Mouse (Mus musculus) lung, embryonic 14.5 days (tissue): Measurements from ENCODE around the gene Cdh23. TPM values are rescaled to one million over a fixed set of nuclear protein-coding genes. Genes with fewer than 3 reads are reported as not detected.
A peak's percentile ranks its signal among the peaks of the same experiment; 100 is the strongest.

Experiments used
- ATAC-seq: fragments of 200-750 bp; cut with Nextera tagmentation; 2 replicates; pipeline ENCODE4 v1.8.0; 2017; ENCODE audit warnings: mild to moderate bottlenecking, moderate TSS enrichment, moderate library complexity; ENCODE audit not compliant: insufficient read depth
- DNase-seq: peaks from one replicate; pipeline ENCODE4 v3.0.0-alpha.2; 2015
- H3K27ac ChIP-seq: fragments of 300-500 bp; sonication (generic); 2 replicates; pipeline ENCODE4 v1.5.1; 2014; ENCODE audit warnings: low read depth, mild to moderate bottlenecking, moderate library complexity
- H3K27me3 ChIP-seq: fragments of 300-500 bp; sonication (generic); 2 replicates; pipeline ENCODE4 v1.6.1; 2014; ENCODE audit warnings: low read length, control low read depth; ENCODE audit not compliant: insufficient read depth
- H3K36me3 ChIP-seq: fragments of 300-500 bp; sonication (generic); 2 replicates; pipeline ENCODE4 v1.6.1; 2014; ENCODE audit warnings: control low read depth; ENCODE audit not compliant: insufficient read depth
- H3K4me1 ChIP-seq: fragments of 300-500 bp; sonication (generic); 2 replicates; pipeline ENCODE4 v1.6.1; 2014; ENCODE audit warnings: antibody characterized with exemption, control low read depth; ENCODE audit not compliant: insufficient read depth
- H3K4me2 ChIP-seq: fragments of 300-500 bp; sonication (generic); 2 replicates; pipeline ENCODE4 v1.6.1; 2014; ENCODE audit warnings: mild to moderate bottlenecking
- H3K4me3 ChIP-seq: fragments of 300-500 bp; sonication (generic); 2 replicates; pipeline ENCODE4 v1.5.1; 2014; ENCODE audit warnings: low read depth, low read length
- H3K9ac ChIP-seq: fragments of 300-500 bp; sonication (generic); 2 replicates; pipeline ENCODE4 v1.6.1; 2014
- H3K9me3 ChIP-seq: fragments of 300-500 bp; sonication (generic); 2 replicates; pipeline ENCODE4 v1.6.1; 2016; ENCODE audit warnings: low read depth, low read length, control low read depth
- CTCF ChIP-seq: IDR thresholded peaks from 2 replicates; pipeline ENCODE4 v1.5.1; 2016; ENCODE audit warnings: antibody characterized with exemption, low read depth
- WGBS: fragments of 180-500 bp; shearing (Covaris S2); extraction: QIAGEN DNeasy Blood & Tissue Kit; methylation state at CpG from one replicate; pipeline ENCODE4 v1.1.7; 2014; 5-methylcytosine and 5-hydroxymethylcytosine counted together
- polyA plus RNA-seq: library from polyadenylated mRNA; unstranded; fragments of >200 nt; fragmentation: Nextera tagmentation; extraction: Ambion mirVana; gene quantifications from 2 replicates; pipeline ENCODE4 v1.2.1, GENCODE M21; 2014

The Cdh23 gene
- polyA plus RNA-seq, 1 experiment from 2014 or later: 0.26 TPM

DNA sequence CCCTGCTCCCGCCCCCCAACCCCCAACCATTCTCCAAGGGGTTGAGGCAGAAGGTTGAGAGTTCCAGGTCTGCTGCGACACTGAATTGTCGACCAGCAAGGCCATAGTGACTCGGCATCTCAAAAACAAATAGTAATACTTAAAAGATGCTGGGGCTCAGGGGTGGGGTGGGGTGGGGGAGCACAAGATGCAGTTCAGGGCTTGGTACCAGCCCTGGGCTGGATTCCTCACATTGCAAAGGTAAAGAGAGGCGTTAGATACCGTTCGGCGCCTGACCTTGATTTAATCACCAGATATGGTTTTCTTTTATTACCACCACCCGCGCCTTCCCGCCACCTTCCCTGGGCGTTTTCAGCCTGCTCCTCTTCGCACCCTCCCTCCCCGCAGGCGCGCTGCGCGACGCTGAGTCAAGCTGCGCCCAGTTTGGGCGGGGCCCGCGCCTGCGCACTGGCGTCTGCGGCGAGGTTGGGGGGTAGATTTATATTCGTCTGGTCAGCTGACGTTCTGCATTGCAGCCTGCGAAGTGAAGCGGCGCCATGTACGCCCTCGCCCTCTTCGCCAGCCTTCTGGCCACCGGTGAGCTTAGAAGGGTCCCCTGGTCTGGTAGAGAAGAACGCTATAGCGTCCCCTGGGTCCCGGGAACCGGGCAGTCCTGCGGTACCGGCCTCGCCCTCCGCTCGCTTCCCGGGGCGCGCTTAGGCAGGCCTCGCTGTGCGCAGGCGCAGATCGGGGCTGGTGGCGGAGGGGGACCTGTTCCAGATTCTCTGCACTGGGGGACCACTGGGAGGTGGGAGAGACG is 418.9 kb downstream of the Cdh23 start, which contains the start of gene Psap:
Psap (plus strand) TSS at position 421 of the 799 bp plus-strand sequence.
- WGBS: 2% methylated on average over 53 of the region's 54 CpGs
- Histone ChIP-seq H3K27ac (peak within 1 kb of the TSS; percentile 75), H3K4me3 (peak within 1 kb of the TSS; percentile 79), H3K9me3 (no peaks in the 10 kb centered on the region), H3K4me1 (peaks cover 7% of the 10 kb centered on the region), H3K9ac (peak within 1 kb of the TSS; percentile 79), H3K4me2 (peak within 1 kb of the TSS; percentile 98), H3K27me3 (no peaks in the 10 kb centered on the region), H3K36me3 (no peaks in the 10 kb centered on the region)
- DNase-seq: peak; percentile 96
- peak; percentile 90 for ATAC-seq
- peak; percentile 25; the same call in 1 of the 2 replicates for TF ChIP-seq CTCF

DNA sequence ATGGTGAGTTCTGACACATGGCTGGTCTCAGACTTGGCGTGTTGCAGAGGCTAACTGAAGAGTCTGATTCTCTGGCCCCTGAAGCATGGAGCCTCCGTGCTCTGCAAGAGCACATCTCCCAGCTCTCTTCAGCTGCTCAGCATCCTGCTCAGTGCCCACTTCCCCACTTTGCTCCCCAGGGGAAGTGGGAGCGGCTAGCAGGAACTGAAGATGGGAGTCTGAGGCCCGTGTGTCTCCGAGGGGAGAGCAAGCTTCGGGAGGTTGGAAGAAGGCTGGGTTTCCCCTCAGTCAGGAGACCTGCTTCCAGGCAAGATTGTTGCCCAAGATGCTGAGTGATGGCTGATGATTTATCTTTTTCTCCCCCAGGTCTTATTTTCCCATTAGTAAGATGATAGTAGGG is 422.9 kb downstream of the Cdh23 start:
- no peak for TF ChIP-seq CTCF
- Histone ChIP-seq H3K4me1 (no peaks in the 10 kb centered on the region), H3K9ac (no peak overlapping the region), H3K36me3 (no peaks in the 10 kb centered on the region), H3K4me2 (no peak overlapping the region), H3K9me3 (no peaks in the 10 kb centered on the region), H3K27ac (no peak overlapping the region), H3K27me3 (no peaks in the 10 kb centered on the region), H3K4me3 (no peak overlapping the region)
- 41% methylated on average over 6 of the region's 6 CpGs for WGBS
- no peak for DNase-seq
- ATAC-seq: no peak

DNA sequence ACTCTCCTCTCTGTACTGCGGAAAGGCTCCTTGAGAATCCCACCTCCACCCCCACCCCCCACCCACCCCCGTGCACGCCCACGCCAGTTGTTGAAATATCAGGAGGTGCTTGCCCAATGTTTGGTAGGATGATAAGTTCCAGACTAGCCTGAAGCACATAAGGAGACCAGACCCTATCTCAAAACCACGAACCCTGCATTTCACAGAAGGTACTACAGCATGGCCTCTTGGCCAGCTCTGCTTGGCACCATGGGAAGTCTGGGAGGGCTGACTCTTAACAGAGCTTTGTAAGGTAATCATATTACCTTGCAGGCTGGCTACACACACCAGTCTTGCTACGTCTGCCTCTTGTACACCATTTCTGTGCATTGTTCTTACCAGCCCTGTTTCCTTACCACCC is 424.0 kb downstream of the Cdh23 start:
- Histone ChIP-seq H3K4me2 (no peak overlapping the region), H3K27ac (no peak overlapping the region), H3K4me1 (no peaks in the 10 kb centered on the region), H3K27me3 (no peaks in the 10 kb centered on the region), H3K36me3 (no peaks in the 10 kb centered on the region), H3K9ac (no peak overlapping the region), H3K9me3 (no peaks in the 10 kb centered on the region), H3K4me3 (no peak overlapping the region)
- DNase-seq (no peak), ATAC-seq (no peak; the same call in 1 of the 2 replicates)
- 35% methylated on average over 6 of the region's 6 CpGs for WGBS
- no peak for TF ChIP-seq CTCF

DNA sequence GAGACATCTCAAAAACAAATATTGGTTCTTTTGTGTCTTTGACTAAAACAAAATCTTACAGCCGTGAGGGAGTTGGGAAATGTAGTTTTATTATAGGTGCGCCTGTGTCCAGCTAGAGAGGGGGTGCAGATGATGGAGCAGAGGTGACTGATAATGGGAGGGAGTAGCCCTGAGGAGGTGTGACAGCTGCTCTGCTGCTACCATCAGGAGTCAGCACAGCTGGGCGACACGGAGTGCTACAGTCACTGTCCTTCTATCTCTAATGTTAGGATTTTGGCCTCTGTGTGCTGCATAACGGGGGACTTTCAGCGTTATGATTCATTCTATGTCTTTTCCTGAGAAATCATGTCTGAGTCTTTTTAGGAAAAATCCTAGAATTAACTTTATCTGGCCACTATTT is 425.3 kb downstream of the Cdh23 start:
- Histone ChIP-seq H3K9ac (no peak overlapping the region), H3K4me3 (no peak overlapping the region), H3K27ac (no peak overlapping the region), H3K9me3 (no peaks in the 10 kb centered on the region), H3K4me1 (no peaks in the 10 kb centered on the region), H3K4me2 (no peak overlapping the region), H3K36me3 (no peaks in the 10 kb centered on the region), H3K27me3 (no peaks in the 10 kb centered on the region)
- ATAC-seq: no peak
- no peak for DNase-seq
- WGBS: 52% methylated on average over 6 of the region's 6 CpGs
- no peak for TF ChIP-seq CTCF

DNA sequence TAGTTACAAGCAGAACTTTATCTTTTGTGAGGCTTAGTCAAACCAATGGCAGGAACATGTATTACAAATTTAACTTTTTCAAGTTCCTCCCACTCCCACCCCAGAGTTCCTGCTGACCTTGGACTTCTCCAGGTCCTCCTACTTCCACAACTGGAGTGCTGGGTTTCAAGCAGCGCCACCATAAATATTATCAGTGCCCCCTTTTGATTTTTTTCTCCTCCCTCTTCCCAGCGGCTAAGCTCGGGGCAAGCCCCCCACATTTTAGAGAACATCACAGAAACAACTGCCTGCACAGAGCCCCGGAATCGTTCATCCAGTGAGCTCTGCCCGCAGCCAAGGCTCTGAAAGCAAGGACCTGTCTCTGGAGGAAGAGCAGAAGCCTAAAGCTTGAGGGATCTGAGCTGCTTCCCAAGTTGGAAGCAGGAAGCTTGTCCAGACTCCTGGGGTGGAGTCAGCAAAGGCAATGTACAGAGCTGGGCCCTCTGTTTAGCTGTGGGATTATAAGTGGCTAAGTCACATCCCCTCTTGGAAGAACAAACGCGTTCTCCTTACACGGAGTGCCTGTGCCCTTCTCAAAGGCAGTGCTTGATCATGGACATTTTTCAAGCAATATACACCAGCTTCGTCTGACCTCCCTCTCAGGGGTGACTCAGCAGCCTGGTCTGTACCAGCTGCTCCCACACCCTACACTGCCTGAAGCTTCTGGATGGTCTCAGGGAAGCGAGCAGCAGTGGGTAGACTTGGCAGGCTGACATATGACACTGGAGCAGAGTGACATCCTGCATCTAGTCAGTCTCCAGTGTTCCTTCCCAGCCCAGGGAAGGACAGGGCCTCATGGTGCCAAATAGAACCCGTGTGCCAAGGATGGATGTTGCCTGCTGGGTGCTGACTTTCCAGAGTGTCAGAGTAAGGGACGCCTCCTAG is 426.9 kb downstream of the Cdh23 start:
- Histone ChIP-seq H3K27me3 (no peaks in the 10 kb centered on the region), H3K36me3 (no peaks in the 10 kb centered on the region), H3K4me1 (no peaks in the 10 kb centered on the region), H3K27ac (peak overlapping the region; percentile 11; the same call in 1 of the 2 replicates), H3K9ac (no peak overlapping the region), H3K4me3 (no peak overlapping the region), H3K4me2 (no peak overlapping the region), H3K9me3 (no peaks in the 10 kb centered on the region)
- WGBS: 55% methylated on average over 13 of the region's 13 CpGs
- no peak for DNase-seq
- ATAC-seq: peak; percentile 38; the same call in 1 of the 2 replicates
- TF ChIP-seq CTCF: no peak

DNA sequence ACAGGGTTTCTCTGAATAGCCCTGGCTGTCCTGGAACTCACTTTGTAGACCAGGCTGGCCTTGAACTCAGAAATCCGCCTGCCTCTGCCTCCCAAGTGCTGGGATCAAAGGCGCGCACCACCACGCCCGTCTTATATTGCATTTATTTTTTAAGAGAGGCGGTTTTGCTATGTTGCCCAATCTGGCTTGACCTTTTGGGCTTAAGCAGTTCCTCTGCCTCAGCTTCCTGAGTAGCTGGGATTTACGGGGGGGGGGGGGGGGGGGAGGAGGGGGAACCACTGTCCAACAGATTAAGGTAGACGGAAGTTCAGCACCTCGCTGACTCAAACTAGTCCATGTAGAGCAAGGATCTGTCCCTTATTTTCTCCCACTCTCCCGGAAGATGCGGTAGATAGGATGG is 427.6 kb downstream of the Cdh23 start:
- no peaks in the 10 kb centered on the region for H3K36me3 ChIP-seq
- no peak overlapping the region for H3K4me2 ChIP-seq
- DNase-seq (no peak), ATAC-seq (no peak)
- H3K27me3 ChIP-seq: no peaks in the 10 kb centered on the region
- no peak overlapping the region for H3K9ac ChIP-seq
- H3K4me1 ChIP-seq: no peaks in the 10 kb centered on the region
- no peaks in the 10 kb centered on the region for H3K9me3 ChIP-seq
- H3K27ac ChIP-seq: no peak overlapping the region
- WGBS: 85% methylated on average over 11 of the region's 11 CpGs
- TF ChIP-seq CTCF: no peak
- H3K4me3 ChIP-seq: no peak overlapping the region
